Mouse (Mus musculus) neural tube, embryonic 15.5 days (tissue): ENCODE results near the gene Pcnx. TPM values are rescaled to one million over a fixed set of nuclear protein-coding genes. Genes with fewer than 3 reads are reported as not detected.

Experiments used
- ATAC-seq: fragments of 200-750 bp; cut with Nextera tagmentation; 2 replicates; pipeline ENCODE4 v1.8.0; 2017; ENCODE audit warnings: mild to moderate bottlenecking, moderate TSS enrichment, moderate library complexity; ENCODE audit not compliant: low FRiP score
- H3K27ac ChIP-seq: fragments of 300-500 bp; sonication (generic); replicated peaks from 2 replicates; pipeline ENCODE4 v1.5.1; 2015; ENCODE audit warnings: mild to moderate bottlenecking, inconsistent platforms
- H3K27me3 ChIP-seq: fragments of 300-500 bp; sonication (generic); replicated peaks from 2 replicates; pipeline ENCODE4 v1.6.1; 2015; ENCODE audit warnings: inconsistent platforms
- H3K36me3 ChIP-seq: fragments of 300-500 bp; sonication (generic); 2 replicates; pipeline ENCODE4 v1.6.1; 2015; ENCODE audit warnings: inconsistent platforms
- H3K4me1 ChIP-seq: fragments of 300-500 bp; sonication (generic); 2 replicates; pipeline ENCODE4 v1.6.1; 2015; ENCODE audit warnings: inconsistent platforms
- H3K4me2 ChIP-seq: fragments of 300-500 bp; sonication (generic); 2 replicates; pipeline ENCODE4 v1.6.1; 2015; ENCODE audit warnings: inconsistent platforms, mild to moderate bottlenecking, moderate library complexity
- H3K4me3 ChIP-seq: fragments of 300-500 bp; sonication (generic); replicated peaks from 2 replicates; pipeline ENCODE4 v1.5.1; 2015; ENCODE audit warnings: mild to moderate bottlenecking, inconsistent platforms
- H3K9ac ChIP-seq: fragments of 300-500 bp; sonication (generic); replicated peaks from 2 replicates; pipeline ENCODE4 v1.6.1; 2015; ENCODE audit warnings: mild to moderate bottlenecking, inconsistent platforms
- H3K9me3 ChIP-seq: fragments of 300-500 bp; sonication (generic); replicated peaks from 2 replicates; pipeline ENCODE4 v1.6.1; 2016; ENCODE audit warnings: inconsistent platforms
- WGBS: fragments of 180-500 bp; shearing (Covaris S2); methylation state at CpG from one replicate; pipeline ENCODE4 v1.1.7; 2015; ENCODE audit warnings: mixed read lengths; 5-methylcytosine and 5-hydroxymethylcytosine counted together
- polyA plus RNA-seq: library from polyadenylated mRNA; unstranded; fragments of >200 nt; fragmentation: Nextera tagmentation; extraction: Ambion mirVana; gene quantifications from 2 replicates; pipeline ENCODE4 v1.2.1, GENCODE M21; 2015

The Pcnx gene
- polyA plus RNA-seq, 1 experiment from 2014 or later, result 9.6 TPM

DNA sequence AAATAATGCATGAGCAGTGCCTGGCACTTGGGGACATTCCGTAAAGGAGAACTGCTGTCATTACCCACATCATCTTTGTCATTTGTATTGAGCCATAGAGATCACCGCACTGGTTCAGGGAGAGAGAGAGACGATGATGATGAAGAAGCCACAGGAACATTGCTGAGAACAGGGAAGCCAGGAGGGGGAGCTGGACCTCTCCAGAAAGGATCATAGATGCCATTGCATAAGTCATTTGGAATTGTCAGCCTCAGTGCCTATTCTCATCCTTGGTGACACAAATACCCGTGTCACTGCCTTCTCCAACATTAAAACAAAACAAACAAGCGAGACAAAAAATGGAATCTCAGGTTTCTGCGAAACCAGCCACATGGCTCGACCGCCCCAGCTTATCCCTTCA, 23.7 kb upstream of the Pcnx start:
- Histone ChIP-seq H3K9ac (no peak overlapping the region), H3K9me3 (no peaks in the 10 kb centered on the region), H3K27me3 (no peaks in the 10 kb centered on the region), H3K4me2 (no peak overlapping the region), H3K4me3 (no peak overlapping the region), H3K4me1 (no peaks in the 10 kb centered on the region), H3K36me3 (no peaks in the 10 kb centered on the region), H3K27ac (no peak overlapping the region)
- ATAC-seq, result no peak
- 75% methylated on average over 8 of the region's 8 CpGs for WGBS

DNA sequence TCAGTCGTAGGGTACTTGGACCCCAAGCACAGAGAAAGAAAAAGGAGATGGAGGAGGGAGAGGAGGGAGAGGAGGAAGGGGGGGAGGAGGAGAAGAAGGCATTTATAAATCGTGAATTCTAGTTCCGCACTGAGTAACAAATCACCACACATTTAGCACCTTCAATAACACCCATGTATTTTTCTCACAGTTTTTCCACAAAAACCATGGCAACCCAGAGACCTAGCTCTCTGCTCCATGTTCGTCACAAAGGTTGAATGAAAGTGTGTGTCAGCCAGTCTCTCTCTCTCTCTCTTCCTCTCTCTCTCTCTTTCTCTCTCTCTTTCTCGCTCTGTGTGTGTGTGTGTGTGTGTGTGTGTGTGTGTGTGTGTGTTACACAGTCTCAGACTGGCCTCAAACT, 22.4 kb upstream of the Pcnx start:
- no peaks in the 10 kb centered on the region for H3K4me1 ChIP-seq
- WGBS, result 60% methylated on average over 5 of the region's 5 CpGs
- no peak for ATAC-seq
- H3K9me3 ChIP-seq, result no peaks in the 10 kb centered on the region
- H3K36me3 ChIP-seq, result no peaks in the 10 kb centered on the region
- H3K27ac ChIP-seq, result no peak overlapping the region
- H3K4me3 ChIP-seq, result no peak overlapping the region
- H3K27me3 ChIP-seq, result no peaks in the 10 kb centered on the region
- H3K9ac ChIP-seq, result no peak overlapping the region
- no peak overlapping the region for H3K4me2 ChIP-seq

DNA sequence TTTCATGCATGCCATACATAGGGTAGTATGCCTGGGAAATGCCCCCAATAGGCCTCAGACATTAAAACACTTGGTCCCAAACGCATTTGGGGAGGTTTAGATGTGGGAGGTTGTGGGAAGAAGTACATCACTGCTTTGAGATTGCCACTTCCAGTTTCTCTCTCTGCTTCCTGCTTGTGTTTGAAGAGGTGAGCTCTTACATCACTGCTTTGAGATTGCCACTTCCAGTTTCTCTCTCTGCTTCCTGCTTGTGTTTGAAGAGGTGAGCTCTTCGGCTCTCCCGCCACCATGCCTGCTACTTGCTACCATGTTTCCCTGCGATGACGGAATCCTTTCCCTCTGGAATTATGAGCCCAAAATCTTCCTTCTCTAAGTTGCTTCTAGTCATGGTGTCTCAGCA, 20.2 kb upstream of the Pcnx start:
- H3K4me2 ChIP-seq, result no peak overlapping the region
- H3K27me3 ChIP-seq, result no peaks in the 10 kb centered on the region
- no peak overlapping the region for H3K9ac ChIP-seq
- peaks cover 8% of the 10 kb centered on the region; the same call in 1 of the 2 replicates for H3K4me1 ChIP-seq
- no peak overlapping the region for H3K4me3 ChIP-seq
- 97% methylated on average over 5 of the region's 5 CpGs for WGBS
- no peak overlapping the region for H3K27ac ChIP-seq
- no peaks in the 10 kb centered on the region for H3K9me3 ChIP-seq
- no peak for ATAC-seq
- H3K36me3 ChIP-seq, result no peaks in the 10 kb centered on the region

DNA sequence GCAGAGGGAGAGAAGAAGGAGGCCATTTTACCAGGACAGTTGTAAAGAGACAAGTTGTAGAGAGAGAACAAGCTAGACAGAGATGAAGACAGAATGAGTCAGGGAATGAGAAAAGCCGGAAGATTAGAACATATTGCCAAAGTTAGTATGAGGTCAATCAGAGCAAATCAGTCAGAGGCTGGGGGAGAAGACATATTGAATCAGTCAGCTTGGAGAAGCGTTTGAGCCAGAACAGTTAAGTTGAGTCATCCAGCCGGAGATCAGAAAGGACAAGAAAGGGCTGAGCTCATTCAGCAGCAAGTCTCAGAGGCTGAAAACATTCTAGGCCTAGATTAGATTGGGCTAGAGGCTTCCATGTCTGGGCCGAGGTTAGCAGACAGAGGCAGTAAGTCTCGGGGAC, 18.8 kb upstream of the Pcnx start:
- Histone ChIP-seq H3K9me3 (no peaks in the 10 kb centered on the region), H3K36me3 (no peaks in the 10 kb centered on the region), H3K4me3 (no peak overlapping the region), H3K4me2 (no peak overlapping the region), H3K27ac (no peak overlapping the region), H3K4me1 (peaks cover 17% of the 10 kb centered on the region), H3K27me3 (no peaks in the 10 kb centered on the region), H3K9ac (no peak overlapping the region)
- 92% methylated on average over 5 of the region's 5 CpGs for WGBS
- ATAC-seq, result no peak

DNA sequence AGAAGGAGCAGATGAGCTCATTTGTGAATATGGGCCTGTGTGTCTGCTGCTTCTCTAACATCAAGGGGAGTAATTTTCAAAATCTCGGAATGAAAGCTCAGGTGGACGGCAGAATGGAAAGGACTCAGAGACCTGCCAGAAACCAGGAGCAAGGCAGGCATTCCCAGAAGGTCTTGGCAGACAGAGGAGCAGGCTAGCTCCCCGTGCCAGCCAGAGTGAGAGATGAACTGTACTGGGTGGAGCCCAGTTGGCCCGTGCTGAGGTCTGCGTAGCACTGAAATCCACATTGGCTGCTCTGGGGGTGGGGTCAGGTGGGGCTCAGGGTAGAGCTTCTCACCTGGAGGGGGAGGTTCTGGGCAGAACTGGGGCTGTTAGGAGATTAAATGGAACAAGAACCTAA, 16.3 kb upstream of the Pcnx start:
- Histone ChIP-seq H3K27ac (no peak overlapping the region), H3K27me3 (no peaks in the 10 kb centered on the region), H3K4me1 (peaks cover 17% of the 10 kb centered on the region), H3K9me3 (no peaks in the 10 kb centered on the region), H3K36me3 (no peaks in the 10 kb centered on the region), H3K9ac (no peak overlapping the region), H3K4me2 (no peak overlapping the region), H3K4me3 (no peak overlapping the region)
- ATAC-seq, result no peak
- 79% methylated on average over 5 of the region's 5 CpGs for WGBS

DNA sequence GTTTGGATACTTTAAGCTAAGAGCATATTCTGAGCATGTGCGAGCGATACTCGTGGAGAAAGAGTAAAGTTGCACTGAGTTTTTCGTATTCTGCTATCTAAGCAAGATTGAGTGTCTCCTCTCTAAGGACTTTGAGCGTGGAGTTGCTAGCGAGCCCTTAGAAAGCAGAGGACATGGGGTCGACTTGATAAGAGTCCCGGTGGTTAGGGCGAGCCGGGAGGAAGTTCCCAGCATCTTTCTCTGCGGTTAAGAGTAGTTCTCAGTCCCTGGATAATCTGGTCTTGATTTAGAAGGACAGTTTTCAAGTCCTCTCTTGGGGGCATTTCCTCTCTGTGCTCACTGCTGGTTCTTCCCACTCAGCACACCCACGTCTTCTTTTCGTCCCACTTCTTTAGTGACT, 15.3 kb upstream of the Pcnx start:
- Histone ChIP-seq H3K4me1 (peaks cover 17% of the 10 kb centered on the region), H3K9me3 (no peaks in the 10 kb centered on the region), H3K27ac (no peak overlapping the region), H3K9ac (no peak overlapping the region), H3K36me3 (no peaks in the 10 kb centered on the region), H3K27me3 (no peaks in the 10 kb centered on the region), H3K4me2 (peak overlapping the region; percentile 41), H3K4me3 (no peak overlapping the region)
- ATAC-seq, result no peak
- 54% methylated on average over 13 of the region's 13 CpGs for WGBS

DNA sequence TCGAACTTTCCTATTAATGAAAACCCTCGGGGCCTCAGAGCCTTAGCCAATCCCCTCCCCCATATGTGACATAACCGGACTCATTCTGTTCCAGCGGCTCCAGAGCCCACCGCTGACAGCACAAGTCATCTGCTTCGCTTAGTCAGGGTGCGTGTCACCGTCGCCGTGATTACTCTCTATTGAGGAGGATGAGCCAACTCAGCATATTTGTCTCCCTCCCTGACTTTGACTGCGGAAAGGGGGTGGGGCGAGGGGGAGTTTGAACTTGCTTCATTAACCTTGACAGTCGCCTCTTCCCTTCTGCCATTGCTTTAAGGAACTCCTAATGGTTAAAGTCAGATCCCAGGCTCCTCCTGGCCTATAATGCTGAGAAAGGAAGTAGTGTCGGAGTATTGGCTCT, 14.8 kb upstream of the Pcnx start:
- Histone ChIP-seq H3K36me3 (no peaks in the 10 kb centered on the region), H3K4me1 (peaks cover 17% of the 10 kb centered on the region), H3K9ac (no peak overlapping the region), H3K27me3 (no peaks in the 10 kb centered on the region), H3K4me2 (peak overlapping the region; percentile 41), H3K27ac (no peak overlapping the region), H3K9me3 (no peaks in the 10 kb centered on the region), H3K4me3 (no peak overlapping the region)
- 10% methylated on average over 14 of the region's 14 CpGs for WGBS
- no peak for ATAC-seq

DNA sequence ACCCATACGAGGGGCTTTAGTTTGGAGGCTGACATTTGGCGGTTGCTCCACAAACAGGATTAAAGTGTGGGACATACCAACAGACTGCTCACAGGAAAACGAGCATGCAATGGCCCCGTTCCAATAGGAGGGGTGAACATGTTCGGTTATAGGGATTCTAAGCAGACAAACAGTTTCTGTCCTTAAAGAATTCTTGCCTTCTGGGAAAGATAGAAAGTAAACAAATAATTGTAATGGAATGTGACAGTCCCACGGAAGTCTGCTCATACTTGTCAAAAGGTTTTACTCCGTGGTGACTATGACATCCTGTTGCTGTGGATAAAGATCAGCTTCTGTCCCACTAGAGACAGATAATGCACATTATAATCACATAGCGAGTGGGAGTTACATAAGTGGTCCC, 10.2 kb upstream of the Pcnx start:
- no peak overlapping the region for H3K4me3 ChIP-seq
- ATAC-seq, result no peak
- no peaks in the 10 kb centered on the region for H3K36me3 ChIP-seq
- H3K27ac ChIP-seq, result no peak overlapping the region
- 74% methylated on average over 8 of the region's 8 CpGs for WGBS
- H3K4me2 ChIP-seq, result no peak overlapping the region
- H3K4me1 ChIP-seq, result peaks cover 9% of the 10 kb centered on the region
- no peaks in the 10 kb centered on the region for H3K9me3 ChIP-seq
- H3K9ac ChIP-seq, result no peak overlapping the region
- no peaks in the 10 kb centered on the region for H3K27me3 ChIP-seq

DNA sequence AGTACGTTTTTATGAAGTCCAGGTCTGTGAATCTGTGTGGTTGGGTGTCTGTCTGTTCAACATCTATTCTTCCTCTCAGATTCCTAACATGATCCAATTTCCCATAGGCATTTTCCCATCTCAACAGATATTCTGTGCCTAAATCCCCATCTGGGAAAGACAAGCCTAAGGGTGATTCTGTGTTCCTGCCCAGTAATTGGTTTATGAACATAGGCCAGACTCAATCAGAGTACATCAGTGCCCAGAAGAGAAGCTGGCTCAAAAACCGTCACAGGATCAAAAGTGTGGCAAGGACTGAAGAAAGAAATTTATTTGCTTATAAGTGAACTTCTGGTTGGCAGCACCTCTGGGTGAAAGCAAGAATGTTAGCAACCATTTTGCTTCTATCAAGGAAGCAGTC, 7.3 kb upstream of the Pcnx start:
- Histone ChIP-seq H3K27me3 (no peaks in the 10 kb centered on the region), H3K27ac (no peak overlapping the region), H3K9me3 (no peaks in the 10 kb centered on the region), H3K4me3 (no peak overlapping the region), H3K4me2 (no peak overlapping the region), H3K4me1 (peaks cover 5% of the 10 kb centered on the region; the same call in 1 of the 2 replicates), H3K9ac (no peak overlapping the region), H3K36me3 (no peaks in the 10 kb centered on the region)
- 77% methylated on average over 2 of the region's 2 CpGs for WGBS
- ATAC-seq, result no peak

DNA sequence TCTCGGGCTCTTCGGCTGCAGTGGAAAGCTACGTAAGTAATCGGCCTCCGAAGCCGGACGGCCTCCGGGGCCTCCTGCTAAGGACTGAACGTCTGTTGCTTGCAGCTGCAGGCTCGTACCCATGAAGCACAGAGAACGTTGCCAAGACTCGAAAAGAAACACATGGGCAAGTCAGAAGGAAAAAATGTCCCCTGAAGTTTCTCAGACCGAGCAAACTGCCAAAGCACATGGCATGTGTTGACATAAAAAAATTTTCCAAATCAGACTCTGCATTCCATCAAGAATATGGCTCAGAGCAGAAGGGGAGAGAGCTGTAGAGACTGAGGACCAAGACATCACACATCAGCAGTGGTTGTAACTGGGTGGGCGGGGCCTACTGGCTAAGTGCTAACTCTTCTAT, 6.8 kb upstream of the Pcnx start:
- no peaks in the 10 kb centered on the region for H3K27me3 ChIP-seq
- no peak overlapping the region for H3K4me2 ChIP-seq
- 83% methylated on average over 14 of the region's 14 CpGs for WGBS
- no peak overlapping the region for H3K9ac ChIP-seq
- H3K36me3 ChIP-seq, result no peaks in the 10 kb centered on the region
- H3K9me3 ChIP-seq, result no peaks in the 10 kb centered on the region
- no peak for ATAC-seq
- no peak overlapping the region for H3K27ac ChIP-seq
- H3K4me3 ChIP-seq, result no peak overlapping the region
- peaks cover 5% of the 10 kb centered on the region; the same call in 1 of the 2 replicates for H3K4me1 ChIP-seq

DNA sequence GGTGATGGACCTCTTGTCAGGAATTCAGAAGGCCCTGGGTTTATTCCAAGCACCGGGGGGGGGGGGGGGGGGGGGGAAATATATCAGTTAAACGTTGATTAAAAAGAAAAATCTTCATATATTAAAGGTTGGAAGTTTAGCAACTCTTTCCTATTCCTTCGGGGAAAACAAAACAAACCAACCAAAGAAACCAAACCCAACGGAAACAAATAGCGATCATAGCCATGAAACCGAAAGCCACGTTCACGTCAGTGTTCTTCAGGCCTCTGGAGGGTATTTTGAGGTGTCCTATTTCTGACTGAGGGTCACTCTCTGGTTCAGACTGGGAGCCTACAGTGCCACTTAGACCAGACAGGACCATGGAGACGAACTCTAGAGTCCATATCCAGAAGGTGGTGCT, 6.3 kb upstream of the Pcnx start:
- WGBS, result 86% methylated on average over 9 of the region's 9 CpGs
- Histone ChIP-seq H3K4me1 (peaks cover 5% of the 10 kb centered on the region; the same call in 1 of the 2 replicates), H3K4me2 (no peak overlapping the region), H3K9ac (no peak overlapping the region), H3K36me3 (no peaks in the 10 kb centered on the region), H3K4me3 (no peak overlapping the region), H3K27me3 (no peaks in the 10 kb centered on the region), H3K27ac (no peak overlapping the region), H3K9me3 (no peaks in the 10 kb centered on the region)
- no peak for ATAC-seq

DNA sequence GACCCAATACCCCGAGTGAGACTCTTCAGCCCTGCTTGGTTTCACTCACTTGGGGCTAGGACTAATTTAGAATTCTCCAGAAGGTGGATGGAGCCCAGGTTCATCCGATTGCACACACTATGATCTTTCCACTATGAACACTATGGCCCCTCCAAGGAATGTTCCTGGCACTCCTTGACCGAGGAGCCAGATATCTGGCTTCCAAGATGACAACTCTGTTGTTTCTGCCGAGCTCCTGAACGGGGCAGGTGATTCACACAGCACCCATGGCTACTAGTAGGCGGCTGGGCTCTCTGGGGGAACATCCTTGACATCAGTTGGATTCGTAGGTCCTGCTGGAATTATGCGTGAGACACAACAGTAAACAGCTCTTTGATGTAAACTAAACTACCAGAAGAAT, 4.8 kb upstream of the Pcnx start:
- WGBS, result 81% methylated on average over 8 of the region's 8 CpGs
- no peak overlapping the region for H3K4me3 ChIP-seq
- no peaks in the 10 kb centered on the region for H3K36me3 ChIP-seq
- H3K27me3 ChIP-seq, result no peaks in the 10 kb centered on the region
- H3K27ac ChIP-seq, result no peak overlapping the region
- H3K9ac ChIP-seq, result no peak overlapping the region
- no peaks in the 10 kb centered on the region for H3K9me3 ChIP-seq
- no peak overlapping the region for H3K4me2 ChIP-seq
- H3K4me1 ChIP-seq, result peaks cover 5% of the 10 kb centered on the region; the same call in 1 of the 2 replicates
- no peak for ATAC-seq

DNA sequence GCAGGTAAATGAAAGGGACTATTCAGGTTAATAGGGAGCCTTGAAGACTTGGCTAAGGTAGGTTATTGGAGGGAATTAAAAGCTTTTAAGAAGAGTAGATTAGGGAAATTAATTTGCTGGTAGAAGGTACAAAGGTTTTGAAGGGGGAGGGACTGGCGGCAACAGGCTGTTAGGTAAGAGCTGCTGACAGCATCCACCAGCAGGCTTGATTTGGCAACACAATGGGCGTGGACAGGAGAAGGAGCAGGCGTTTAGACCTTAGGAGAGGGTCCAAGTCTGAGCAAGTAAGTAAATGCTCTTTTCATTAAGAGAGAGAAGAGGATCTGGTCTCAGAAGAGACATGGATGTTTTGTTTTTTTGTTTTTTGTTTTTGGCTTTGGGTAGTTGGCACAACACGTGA, 3.1 kb upstream of the Pcnx start:
- Histone ChIP-seq H3K4me3 (no peak overlapping the region), H3K9ac (no peak overlapping the region), H3K27me3 (no peaks in the 10 kb centered on the region), H3K27ac (no peak overlapping the region), H3K4me2 (no peak overlapping the region), H3K9me3 (no peaks in the 10 kb centered on the region), H3K4me1 (peaks cover 9% of the 10 kb centered on the region), H3K36me3 (no peaks in the 10 kb centered on the region)
- ATAC-seq, result no peak
- WGBS, result 58% methylated on average over 4 of the region's 4 CpGs
